9 mouse cellular contexts compared by ENCODE assay signal in genomic region chr16:97443670-97444263, GRCm38 (mm10). TPM values are rescaled to one million over a fixed set of nuclear protein-coding genes. Genes with fewer than 3 reads are reported as not detected.
A peak's percentile ranks its signal among the peaks of the same experiment; 100 is the strongest.
DNase-seq lines count a peak whose midpoint lies in the region; ATAC-seq and TF ChIP-seq lines count a peak whose summit lies in the region.
"Had no signal": no experiment of that assay in that cellular context is flagged by ENCODE, and none has a peak within 500 bp of the region (broad histone marks: within the 10 kb centered on the region; RNA-seq: fewer than 3 reads in every experiment).

No protein-coding gene starts in this region.

- ATAC-seq in heart, embryonic 11.5 days (replicated peaks; ENCODE audit: insufficient number of reproducible peaks, low FRiP score, low TSS enrichment) = peak; percentile 39; the same call in 1 of the 2 replicates
- ATAC-seq in kidney, postnatal 0 days (replicated peaks; ENCODE audit: low FRiP score, low read depth) = peak; percentile 75; the same call in 1 of the 2 replicates
- ATAC-seq in megakaryocyte-erythroid progenitor cell, adult 5-6 weeks (replicated peaks; ENCODE audit: low FRiP score, low TSS enrichment, poor library complexity, severe bottlenecking) = peak; percentile 81

- H3K4me2 ChIP-seq in heart, embryonic 11.5 days = no peak overlapping the region
- no peak overlapping the region for H3K4me2 ChIP-seq in kidney, postnatal 0 days (ENCODE audit: low read length)

- H3K9ac ChIP-seq in heart, embryonic 11.5 days (ENCODE audit: low read depth, low read length) = no peak overlapping the region
- no peak overlapping the region for H3K9ac ChIP-seq in kidney, postnatal 0 days (ENCODE audit: low read depth, low read length)

- no peaks in the 10 kb centered on the region for H3K4me1 ChIP-seq in heart, embryonic 11.5 days (ENCODE audit: control insufficient read depth, insufficient read depth, low read length)
- H3K4me1 ChIP-seq in kidney, postnatal 0 days (replicated peaks; ENCODE audit: insufficient read depth, low read length) = no peaks in the 10 kb centered on the region

- WGBS in heart, embryonic 11.5 days (ENCODE audit: insufficient replicate concordance) = 46% methylated on average over 14 of the region's 14 CpGs
- 45% methylated on average over 14 of the region's 14 CpGs for WGBS in kidney, postnatal 0 days

- no peaks in the 10 kb centered on the region for H3K27me3 ChIP-seq in heart, embryonic 11.5 days (ENCODE audit: control insufficient read depth, insufficient read depth, low read length)
- no peaks in the 10 kb centered on the region for H3K27me3 ChIP-seq in kidney, postnatal 0 days (ENCODE audit: insufficient read depth, low read length)

- peak; percentile 94 for TF ChIP-seq CTCF in kidney, postnatal 0 days (IDR thresholded peaks at IDR 0.05; ENCODE audit: low read depth)

- no peak overlapping the region for H3K27ac ChIP-seq in heart, embryonic 11.5 days (ENCODE audit: low read depth, low read length)
- H3K27ac ChIP-seq in kidney, postnatal 0 days = no peak overlapping the region

- no peak overlapping the region for H3K4me3 ChIP-seq in heart, embryonic 11.5 days (ENCODE audit: low read depth, low read length)
- H3K4me3 ChIP-seq in kidney, postnatal 0 days (replicated peaks; ENCODE audit: low read depth, low read length) = no peak overlapping the region
- H3K4me3 ChIP-seq: megakaryocyte, embryonic 14.5 days had no signal

- no peaks in the 10 kb centered on the region for H3K9me3 ChIP-seq in heart, embryonic 11.5 days (replicated peaks; ENCODE audit: control insufficient read depth, low read length)
- no peaks in the 10 kb centered on the region for H3K9me3 ChIP-seq in kidney, postnatal 0 days (replicated peaks; ENCODE audit: low read length)
- H3K9me3 ChIP-seq: megakaryocyte, embryonic 14.5 days had no signal

- H3K36me3 ChIP-seq in heart, embryonic 11.5 days (ENCODE audit: control insufficient read depth, insufficient read depth, low read length) = no peaks in the 10 kb centered on the region
- no peaks in the 10 kb centered on the region for H3K36me3 ChIP-seq in kidney, postnatal 0 days (ENCODE audit: insufficient read depth, low read length)

- peak; percentile 34 for DNase-seq in layer of hippocampus, adult 11-12 months (ENCODE audit: low spot score)
- DNase-seq in layer of hippocampus, adult 9-11 months = no peak
- peak; percentile 56 for DNase-seq in Muller cell, postnatal 12 days (ENCODE audit: inconsistent ontology term)
- DNase-seq in cerebellum, adult 9-10 months = peak; percentile 46
- peak; percentile 84 for DNase-seq in kidney, postnatal 0 days (ENCODE audit: low spot score)
- peak; percentile 31 for DNase-seq in testis, postnatal 14 days (ENCODE audit: low spot score)

RNA-seq across cellular contexts. Expression of gene Mx1, which starts 18.9 kb away (rescaled TPM):
- polyA plus RNA-seq in heart, embryonic 11.5 days (2014; fragmentation: Nextera tagmentation; extraction: Ambion mirVana) = not detected in 2 replicates
- polyA plus RNA-seq in kidney, postnatal 0 days (2015; fragmentation: Nextera tagmentation; extraction: Ambion mirVana) = 0.11 and 0.15 TPM in 2 replicates
- total RNA-seq in megakaryocyte-erythroid progenitor cell, adult 5-6 weeks (2014; fragmentation: Nextera tagmentation) = 0.37 TPM in 1 of 2 replicates, not detected in the other
- 2.6 TPM in 1 of 2 replicates, not detected in the other for total RNA-seq in megakaryocyte-erythroid progenitor cell, adult 5-6 weeks (2017)
